Mouse (Mus musculus): ENCODE data around the gene Fndc8. TPM values are rescaled to one million over a fixed set of nuclear protein-coding genes. Genes with fewer than 3 reads are reported as not detected.

Fndc8 gene
- polyA plus RNA-seq, 1 experiment from 2014 or later = not detected

- Histone ChIP-seq H3K27ac (ENCODE audit: low read depth, low read length) (no peak overlapping the region), H3K4me2 (no peak overlapping the region), H3K9me3 (replicated peaks; ENCODE audit: control insufficient read depth, low read length) (no peaks in the 10 kb centered on the region), H3K36me3 (ENCODE audit: control insufficient read depth, insufficient read depth, low read length) (no peaks in the 10 kb centered on the region), H3K9ac (ENCODE audit: low read depth, low read length) (no peak overlapping the region), H3K4me3 (ENCODE audit: low read depth, low read length) (no peak overlapping the region), H3K4me1 (ENCODE audit: control insufficient read depth, insufficient read depth, low read length) (peaks cover 6% of the 10 kb centered on the region; the same call in 1 of the 2 replicates), H3K27me3 (ENCODE audit: control insufficient read depth, insufficient read depth, low read length) (no peaks in the 10 kb centered on the region)
- 83% methylated on average over 2 of the region's 2 CpGs for WGBS (ENCODE audit: insufficient replicate concordance)
- ATAC-seq (replicated peaks; ENCODE audit: insufficient number of reproducible peaks, low FRiP score, low TSS enrichment) = no peak
Measured at GRCm38 (mm10) chr11:82863059-82863458, 28.9 kb upstream of the Fndc8 start.

DNA sequence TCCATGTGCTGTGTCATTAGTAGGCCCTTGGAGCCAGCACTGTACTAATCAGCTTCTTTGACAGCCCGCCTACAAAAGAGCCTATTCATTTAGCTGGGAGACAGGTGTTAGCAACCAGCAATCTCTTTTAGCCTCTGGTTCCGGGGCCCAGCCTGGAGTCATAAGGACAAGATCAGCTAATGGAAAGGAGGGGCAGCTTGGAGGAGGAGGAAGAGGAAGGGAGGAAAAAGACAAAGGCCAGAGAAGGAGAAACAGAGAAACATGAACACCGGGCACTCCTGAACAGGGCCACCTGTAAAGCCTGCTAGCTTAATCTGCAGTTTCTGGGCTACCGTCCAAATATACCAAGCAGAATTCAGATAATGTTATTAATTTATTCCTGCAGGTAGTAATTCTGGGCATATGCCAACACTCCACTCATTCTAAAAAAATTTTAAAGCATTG is 28.4 kb upstream of the Fndc8 start:
- 0 out of 2 replicates have a peak overlapping the region, but pooled peaks have one; percentile 15 for H3K27ac ChIP-seq (ENCODE audit: low read depth, low read length)
- peaks cover 6% of the 10 kb centered on the region; the same call in 1 of the 2 replicates for H3K4me1 ChIP-seq (ENCODE audit: control insufficient read depth, insufficient read depth, low read length)
- H3K4me3 ChIP-seq (ENCODE audit: low read depth, low read length) = no peak overlapping the region
- no peak overlapping the region for H3K9ac ChIP-seq (ENCODE audit: low read depth, low read length)
- H3K9me3 ChIP-seq (replicated peaks; ENCODE audit: control insufficient read depth, low read length) = no peaks in the 10 kb centered on the region
- H3K4me2 ChIP-seq = no peak overlapping the region
- no peaks in the 10 kb centered on the region for H3K36me3 ChIP-seq (ENCODE audit: control insufficient read depth, insufficient read depth, low read length)
- WGBS (ENCODE audit: insufficient replicate concordance) = 66% methylated on average over 4 of the region's 4 CpGs
- no peaks in the 10 kb centered on the region for H3K27me3 ChIP-seq (ENCODE audit: control insufficient read depth, insufficient read depth, low read length)
- ATAC-seq (replicated peaks; ENCODE audit: insufficient number of reproducible peaks, low FRiP score, low TSS enrichment) = no peak

GRCm38 (mm10) chr11:82865957-82866356 is 26.0 kb upstream of the Fndc8 start:
- no peaks in the 10 kb centered on the region for H3K9me3 ChIP-seq (replicated peaks; ENCODE audit: control insufficient read depth, low read length)
- no peaks in the 10 kb centered on the region for H3K27me3 ChIP-seq (ENCODE audit: control insufficient read depth, insufficient read depth, low read length)
- no peaks in the 10 kb centered on the region for H3K36me3 ChIP-seq (ENCODE audit: control insufficient read depth, insufficient read depth, low read length)
- WGBS (ENCODE audit: insufficient replicate concordance) = 74% methylated on average over 10 of the region's 10 CpGs
- no peak overlapping the region for H3K4me3 ChIP-seq (ENCODE audit: low read depth, low read length)
- H3K9ac ChIP-seq (ENCODE audit: low read depth, low read length) = no peak overlapping the region
- no peak overlapping the region for H3K27ac ChIP-seq (ENCODE audit: low read depth, low read length)
- 0 out of 2 replicates have a peak overlapping the region, but pooled peaks have one; percentile 14 for H3K4me2 ChIP-seq
- no peak for ATAC-seq (replicated peaks; ENCODE audit: insufficient number of reproducible peaks, low FRiP score, low TSS enrichment)
- H3K4me1 ChIP-seq (ENCODE audit: control insufficient read depth, insufficient read depth, low read length) = peaks cover 6% of the 10 kb centered on the region; the same call in 1 of the 2 replicates

GRCm38 (mm10) chr11:82866850-82867564 is 24.9 kb upstream of the Fndc8 start:
- Histone ChIP-seq H3K36me3 (ENCODE audit: control insufficient read depth, insufficient read depth, low read length) (no peaks in the 10 kb centered on the region), H3K27me3 (ENCODE audit: control insufficient read depth, insufficient read depth, low read length) (no peaks in the 10 kb centered on the region), H3K27ac (ENCODE audit: low read depth, low read length) (no peak overlapping the region), H3K9me3 (replicated peaks; ENCODE audit: control insufficient read depth, low read length) (no peaks in the 10 kb centered on the region), H3K4me2 (peak overlapping the region; percentile 14; the same call in 1 of the 2 replicates), H3K4me3 (ENCODE audit: low read depth, low read length) (no peak overlapping the region), H3K4me1 (ENCODE audit: control insufficient read depth, insufficient read depth, low read length) (no peaks in the 10 kb centered on the region; the same call in 1 of the 2 replicates), H3K9ac (ENCODE audit: low read depth, low read length) (no peak overlapping the region)
- ATAC-seq (replicated peaks; ENCODE audit: insufficient number of reproducible peaks, low FRiP score, low TSS enrichment) = no peak
- 27% methylated on average over 7 of the region's 7 CpGs for WGBS (ENCODE audit: insufficient replicate concordance)

GRCm38 (mm10) chr11:82867956-82868355 is 24.0 kb upstream of the Fndc8 start:
- no peak for ATAC-seq (replicated peaks; ENCODE audit: insufficient number of reproducible peaks, low FRiP score, low TSS enrichment)
- no peak overlapping the region for H3K4me3 ChIP-seq (ENCODE audit: low read depth, low read length)
- H3K27ac ChIP-seq (ENCODE audit: low read depth, low read length) = no peak overlapping the region
- no peaks in the 10 kb centered on the region for H3K36me3 ChIP-seq (ENCODE audit: control insufficient read depth, insufficient read depth, low read length)
- H3K4me1 ChIP-seq (ENCODE audit: control insufficient read depth, insufficient read depth, low read length) = no peaks in the 10 kb centered on the region; the same call in 1 of the 2 replicates
- WGBS (ENCODE audit: insufficient replicate concordance) = 59% methylated on average over 5 of the region's 5 CpGs
- no peak overlapping the region for H3K4me2 ChIP-seq
- no peaks in the 10 kb centered on the region for H3K9me3 ChIP-seq (replicated peaks; ENCODE audit: control insufficient read depth, low read length)
- no peaks in the 10 kb centered on the region for H3K27me3 ChIP-seq (ENCODE audit: control insufficient read depth, insufficient read depth, low read length)
- H3K9ac ChIP-seq (ENCODE audit: low read depth, low read length) = no peak overlapping the region

DNA sequence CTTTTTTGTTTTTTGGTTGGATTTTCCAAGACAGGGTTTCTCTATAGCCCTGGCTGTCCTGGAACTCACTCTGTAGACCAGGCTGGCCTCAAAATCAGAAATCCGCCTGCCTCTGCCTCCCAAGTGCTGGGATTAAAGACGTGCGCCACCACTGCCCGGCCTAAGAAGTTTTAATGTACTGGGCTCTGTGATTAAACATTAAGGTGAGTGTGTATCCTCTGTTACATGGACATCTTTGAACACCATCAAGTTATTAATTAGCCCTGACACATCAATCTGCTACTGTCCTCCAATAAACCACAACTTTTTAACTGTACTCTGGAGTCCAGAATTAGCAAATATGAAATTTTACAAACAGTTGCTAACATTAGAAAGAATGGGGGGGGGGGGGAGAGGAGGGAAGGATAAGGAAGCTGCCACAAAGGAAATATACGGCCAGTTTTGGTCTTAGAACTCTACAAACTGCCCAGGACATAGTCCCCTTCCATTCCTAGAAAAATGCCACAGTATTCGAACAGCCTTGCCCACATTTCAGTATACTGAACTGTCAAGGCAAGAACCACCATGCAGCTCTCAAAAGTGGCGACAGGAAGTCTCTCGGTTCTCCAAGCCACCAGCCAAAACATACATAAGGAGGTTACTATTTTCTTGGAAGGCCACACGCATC is 22.3 kb upstream of the Fndc8 start:
- no peak for ATAC-seq (replicated peaks; ENCODE audit: insufficient number of reproducible peaks, low FRiP score, low TSS enrichment)
- 64% methylated on average over 9 of the region's 9 CpGs for WGBS (ENCODE audit: insufficient replicate concordance)
- no peaks in the 10 kb centered on the region; the same call in 1 of the 2 replicates for H3K4me1 ChIP-seq (ENCODE audit: control insufficient read depth, insufficient read depth, low read length)
- H3K9ac ChIP-seq (ENCODE audit: low read depth, low read length) = peak overlapping the region; percentile 82; the same call in 1 of the 2 replicates
- H3K4me2 ChIP-seq = peak overlapping the region; percentile 86
- peak overlapping the region; percentile 87 for H3K4me3 ChIP-seq (ENCODE audit: low read depth, low read length)
- no peak overlapping the region for H3K27ac ChIP-seq (ENCODE audit: low read depth, low read length)
- H3K27me3 ChIP-seq (ENCODE audit: control insufficient read depth, insufficient read depth, low read length) = no peaks in the 10 kb centered on the region
- H3K9me3 ChIP-seq (replicated peaks; ENCODE audit: control insufficient read depth, low read length) = no peaks in the 10 kb centered on the region
- no peaks in the 10 kb centered on the region for H3K36me3 ChIP-seq (ENCODE audit: control insufficient read depth, insufficient read depth, low read length)

- H3K4me2 ChIP-seq = peak overlapping the region; percentile 86
- 0 out of 2 replicates have a peak overlapping the region, but pooled peaks have one; percentile 35 for H3K27ac ChIP-seq (ENCODE audit: low read depth, low read length)
- H3K9me3 ChIP-seq (replicated peaks; ENCODE audit: control insufficient read depth, low read length) = no peaks in the 10 kb centered on the region
- H3K4me1 ChIP-seq (ENCODE audit: control insufficient read depth, insufficient read depth, low read length) = no peaks in the 10 kb centered on the region; the same call in none of the 2 replicates
- H3K9ac ChIP-seq (ENCODE audit: low read depth, low read length) = peak overlapping the region; percentile 82
- peak overlapping the region; percentile 87 for H3K4me3 ChIP-seq (ENCODE audit: low read depth, low read length)
- no peaks in the 10 kb centered on the region for H3K36me3 ChIP-seq (ENCODE audit: control insufficient read depth, insufficient read depth, low read length)
- peak; percentile 43 for ATAC-seq (replicated peaks; ENCODE audit: insufficient number of reproducible peaks, low FRiP score, low TSS enrichment)
- no peaks in the 10 kb centered on the region for H3K27me3 ChIP-seq (ENCODE audit: control insufficient read depth, insufficient read depth, low read length)
- WGBS (ENCODE audit: insufficient replicate concordance) = 2% methylated on average over 36 of the region's 36 CpGs
Measured at GRCm38 (mm10) chr11:82870173-82871030, 21.5 kb upstream of the Fndc8 start.

DNA sequence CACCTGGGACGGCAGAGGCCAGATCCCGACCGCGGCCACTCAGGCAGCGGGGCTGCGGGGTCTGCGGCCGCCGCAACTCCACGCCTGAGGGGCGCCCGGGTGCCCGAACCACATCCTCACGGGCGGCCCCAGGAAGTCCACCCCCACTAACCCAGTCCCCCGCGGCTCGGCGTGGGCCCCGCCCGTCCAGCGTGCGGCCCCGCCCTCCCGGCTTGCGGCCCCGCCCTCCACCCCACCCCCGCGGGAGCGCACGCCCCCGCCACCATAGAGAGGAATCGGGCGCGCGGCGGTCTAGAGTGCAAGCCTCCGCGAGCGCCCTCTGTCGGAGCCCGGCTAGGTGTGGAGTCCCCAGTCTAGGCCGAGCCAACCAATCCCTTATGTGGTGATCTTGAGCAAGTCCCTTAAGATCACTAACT is 20.9 kb upstream of the Fndc8 start, which contains the start of gene Rffl:
Gene Rffl (minus strand): TSS at position 180 of the 416 bp plus-strand sequence.
- peak; percentile 94 for ATAC-seq (replicated peaks; ENCODE audit: insufficient number of reproducible peaks, low FRiP score, low TSS enrichment)
- H3K4me2 ChIP-seq = peak within 1 kb of the TSS; percentile 86
- H3K9ac ChIP-seq (ENCODE audit: low read depth, low read length) = peak within 1 kb of the TSS; percentile 82
- no peaks in the 10 kb centered on the region for H3K36me3 ChIP-seq (ENCODE audit: control insufficient read depth, insufficient read depth, low read length)
- H3K27ac ChIP-seq (ENCODE audit: low read depth, low read length) = 0 out of 2 replicates have a peak within 1 kb of the TSS, but pooled peaks have one; percentile 35
- no peaks in the 10 kb centered on the region for H3K27me3 ChIP-seq (ENCODE audit: control insufficient read depth, insufficient read depth, low read length)
- peak within 1 kb of the TSS; percentile 87 for H3K4me3 ChIP-seq (ENCODE audit: low read depth, low read length)
- WGBS (ENCODE audit: insufficient replicate concordance) = under 1% methylated on average over 34 of the region's 43 CpGs
- H3K9me3 ChIP-seq (replicated peaks; ENCODE audit: control insufficient read depth, low read length) = no peaks in the 10 kb centered on the region
- H3K4me1 ChIP-seq (ENCODE audit: control insufficient read depth, insufficient read depth, low read length) = no peaks in the 10 kb centered on the region; the same call in none of the 2 replicates

Measured in heart, embryonic 11.5 days (tissue).